Mouse (Mus musculus) heart, embryonic 13.5 days (tissue): ENCODE data around the gene Acaca. TPM values are rescaled to one million over a fixed set of nuclear protein-coding genes. Genes with fewer than 3 reads are reported as not detected.
A peak's percentile ranks its signal among the peaks of the same experiment; 100 is the strongest.

Source experiments
- ATAC-seq: fragments of 200-750 bp; cut with Nextera tagmentation; 2 replicates; pipeline ENCODE4 v1.8.0; 2017; ENCODE audit warnings: moderate TSS enrichment; ENCODE audit not compliant: insufficient number of reproducible peaks, low FRiP score, low TSS enrichment; ENCODE audit errors: extremely low read depth
- H3K27ac ChIP-seq: fragments of 300-500 bp; sonication (generic); replicated peaks from 2 replicates; pipeline ENCODE4 v1.5.1; 2015; ENCODE audit warnings: moderate library complexity, mild to moderate bottlenecking, inconsistent platforms
- H3K27me3 ChIP-seq: fragments of 300-500 bp; sonication (generic); replicated peaks from 2 replicates; pipeline ENCODE4 v1.6.1; 2015; ENCODE audit warnings: mild to moderate bottlenecking, inconsistent platforms
- H3K36me3 ChIP-seq: fragments of 300-500 bp; sonication (generic); 2 replicates; pipeline ENCODE4 v1.6.1; 2015; ENCODE audit warnings: mild to moderate bottlenecking, inconsistent platforms
- H3K4me1 ChIP-seq: fragments of 300-500 bp; sonication (generic); 2 replicates; pipeline ENCODE4 v1.6.1; 2015; ENCODE audit warnings: inconsistent platforms
- H3K4me2 ChIP-seq: fragments of 300-500 bp; sonication (generic); 2 replicates; pipeline ENCODE4 v1.6.1; 2015; ENCODE audit warnings: inconsistent platforms, mild to moderate bottlenecking, moderate library complexity
- H3K4me3 ChIP-seq: fragments of 300-500 bp; sonication (generic); 2 replicates; pipeline ENCODE4 v1.5.1; 2015; ENCODE audit warnings: moderate library complexity, mild to moderate bottlenecking, inconsistent platforms
- H3K9ac ChIP-seq: fragments of 300-500 bp; sonication (generic); 2 replicates; pipeline ENCODE4 v1.6.1; 2015; ENCODE audit warnings: inconsistent platforms, mild to moderate bottlenecking, moderate library complexity
- H3K9me3 ChIP-seq: fragments of 300-500 bp; sonication (generic); 2 replicates; pipeline ENCODE4 v1.6.1; 2016; ENCODE audit warnings: inconsistent platforms
- WGBS: fragments of 180-500 bp; shearing (Covaris S2); methylation state at CpG from one replicate; pipeline ENCODE4 v1.1.7; 2015; ENCODE audit warnings: mixed read lengths; 5-methylcytosine and 5-hydroxymethylcytosine counted together
- polyA plus RNA-seq: library from polyadenylated mRNA; unstranded; fragments of >200 nt; fragmentation: Nextera tagmentation; extraction: Ambion mirVana; gene quantifications from 2 replicates; pipeline ENCODE4 v1.2.1, GENCODE M21; 2015

Gene Acaca
- polyA plus RNA-seq = 6.6 and 6.7 TPM in 2 replicates

DNA sequence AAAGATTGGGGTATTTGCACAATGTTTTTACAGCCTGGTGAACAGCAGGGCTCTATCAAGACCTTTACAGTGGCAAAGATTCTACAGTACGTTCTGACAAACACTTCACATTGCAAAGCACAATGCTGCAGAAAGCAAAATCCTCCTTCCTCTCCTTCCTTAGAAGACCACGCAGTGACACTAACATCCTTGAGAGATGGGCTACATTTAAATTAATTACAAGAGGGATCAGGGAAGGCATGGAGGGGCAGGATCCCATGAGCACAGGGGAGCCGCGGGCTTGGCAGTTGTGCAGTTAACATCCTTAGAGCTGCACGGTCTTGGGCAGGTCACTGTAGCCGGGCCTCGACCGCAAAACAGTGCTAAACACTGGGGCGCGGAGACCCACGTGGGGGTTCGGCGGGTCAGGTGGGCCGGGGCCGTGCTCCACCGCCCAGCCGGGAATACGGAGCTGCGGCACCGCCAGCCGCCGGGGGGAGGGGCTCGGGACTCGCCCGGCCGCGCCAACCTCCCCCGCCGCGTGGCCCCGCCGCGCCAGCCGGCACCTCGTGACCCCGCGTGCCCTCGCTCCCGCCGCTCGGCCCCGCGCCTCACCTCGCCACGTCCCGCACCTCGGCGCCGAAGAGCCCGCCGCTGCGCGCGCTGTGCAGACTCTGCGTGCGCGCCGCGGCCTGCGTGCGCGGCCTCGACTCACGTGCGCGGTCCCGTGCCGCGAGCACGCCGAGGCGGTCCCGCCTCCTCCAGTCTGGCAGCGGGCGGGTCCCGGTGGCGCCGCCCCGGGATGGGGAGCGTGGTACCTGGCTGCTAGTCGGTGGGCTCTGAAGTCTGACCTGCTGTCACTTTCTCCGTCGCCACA, at the start of gene Acaca, which contains the start of gene Tada2a:
TSS of gene Acaca (plus strand) at position 730 of the 856 bp plus-strand sequence.
TSS of gene Tada2a (minus strand) at position 658 of the 856 bp plus-strand sequence.
- H3K4me2 ChIP-seq = peak within 1 kb of the TSS; percentile 89
- peaks cover 29% of the 10 kb centered on the region for H3K36me3 ChIP-seq
- H3K4me3 ChIP-seq = peak within 1 kb of the TSS; percentile 82
- H3K4me1 ChIP-seq = peaks cover 13% of the 10 kb centered on the region
- no peaks in the 10 kb centered on the region for H3K27me3 ChIP-seq
- under 1% methylated on average over 79 of the region's 83 CpGs for WGBS
- peak; percentile 80 for ATAC-seq
- peak within 1 kb of the TSS; percentile 55 for H3K27ac ChIP-seq
- H3K9me3 ChIP-seq = no peaks in the 10 kb centered on the region
- H3K9ac ChIP-seq = peak within 1 kb of the TSS; percentile 87

DNA sequence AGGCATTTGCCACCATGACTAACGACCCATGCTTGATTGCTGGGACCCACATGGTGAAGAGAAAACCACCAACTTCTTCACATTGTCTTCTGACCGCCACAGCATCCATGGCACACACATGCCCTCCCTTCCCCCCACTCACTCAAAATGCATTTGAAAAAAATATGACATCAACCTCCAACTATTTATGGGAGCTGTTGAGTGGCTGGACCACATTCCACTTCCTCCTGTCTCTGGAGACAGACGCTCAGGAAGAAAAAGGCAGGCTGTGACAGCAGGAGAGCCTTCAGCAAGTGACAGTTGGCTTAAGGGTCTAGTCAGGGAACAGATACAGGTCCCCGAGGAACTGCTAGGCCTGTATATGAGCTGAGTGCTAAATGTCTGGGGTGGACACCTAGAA, 49.6 kb upstream of the Acaca start:
- Histone ChIP-seq H3K4me2 (peak overlapping the region; percentile 6; the same call in 1 of the 2 replicates), H3K4me1 (peaks cover 23% of the 10 kb centered on the region), H3K27me3 (no peaks in the 10 kb centered on the region), H3K4me3 (no peak overlapping the region), H3K9me3 (no peaks in the 10 kb centered on the region), H3K36me3 (peaks cover 42% of the 10 kb centered on the region), H3K9ac (no peak overlapping the region), H3K27ac (peak overlapping the region; percentile 55)
- no peak for ATAC-seq
- 49% methylated on average over 4 of the region's 4 CpGs for WGBS

DNA sequence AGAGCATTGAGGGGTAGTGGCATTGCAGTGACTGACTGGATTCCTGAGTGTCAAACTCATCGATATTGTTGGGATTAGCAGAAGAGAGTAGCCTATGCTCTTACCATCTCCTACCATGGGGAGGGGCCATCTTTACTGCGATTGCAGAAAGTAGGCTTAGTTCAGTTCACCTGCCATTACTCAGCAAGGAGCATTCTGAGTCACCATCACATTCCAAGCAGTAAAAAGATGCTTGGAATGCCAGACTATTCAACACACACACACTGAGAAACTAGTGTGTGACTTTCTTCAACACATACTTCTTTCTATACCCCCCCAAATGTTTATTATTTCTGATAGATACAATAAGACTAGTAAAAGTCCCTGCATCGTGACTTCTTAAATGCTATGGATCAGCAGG, 49.1 kb upstream of the Acaca start:
- H3K36me3 ChIP-seq = peaks cover 45% of the 10 kb centered on the region
- no peaks in the 10 kb centered on the region for H3K27me3 ChIP-seq
- no peak for ATAC-seq
- peak overlapping the region; percentile 55 for H3K27ac ChIP-seq
- no peaks in the 10 kb centered on the region for H3K9me3 ChIP-seq
- peaks cover 23% of the 10 kb centered on the region for H3K4me1 ChIP-seq
- no peak overlapping the region for H3K4me3 ChIP-seq
- peak overlapping the region; percentile 6; the same call in 1 of the 2 replicates for H3K4me2 ChIP-seq
- WGBS = 62% methylated on average over 3 of the region's 3 CpGs
- no peak overlapping the region for H3K9ac ChIP-seq

DNA sequence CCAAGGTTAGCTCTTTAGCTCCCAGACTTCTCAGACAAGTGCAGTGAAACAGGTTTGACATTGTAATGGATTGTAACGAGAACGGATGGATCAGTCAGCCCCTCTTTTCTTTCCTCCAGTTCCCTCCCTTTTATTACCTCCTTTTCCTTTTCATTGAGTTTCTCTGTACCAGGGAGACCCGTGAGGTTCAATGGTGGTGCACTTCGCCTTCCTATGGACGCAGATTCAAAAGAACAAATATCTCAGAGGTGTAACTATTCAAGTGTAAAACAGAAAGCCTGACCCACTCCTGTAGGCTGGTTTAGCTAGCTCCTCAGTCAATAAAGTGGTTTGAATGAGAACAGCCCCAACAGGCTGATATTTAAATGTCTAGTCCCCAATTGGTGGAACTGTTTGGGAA, 47.6 kb upstream of the Acaca start:
- H3K4me2 ChIP-seq = no peak overlapping the region
- no peak overlapping the region for H3K27ac ChIP-seq
- no peaks in the 10 kb centered on the region for H3K9me3 ChIP-seq
- no peak overlapping the region for H3K9ac ChIP-seq
- peaks cover 23% of the 10 kb centered on the region for H3K4me1 ChIP-seq
- no peak for ATAC-seq
- H3K36me3 ChIP-seq = peaks cover 58% of the 10 kb centered on the region
- H3K27me3 ChIP-seq = no peaks in the 10 kb centered on the region
- 95% methylated on average over 5 of the region's 5 CpGs for WGBS
- H3K4me3 ChIP-seq = no peak overlapping the region

DNA sequence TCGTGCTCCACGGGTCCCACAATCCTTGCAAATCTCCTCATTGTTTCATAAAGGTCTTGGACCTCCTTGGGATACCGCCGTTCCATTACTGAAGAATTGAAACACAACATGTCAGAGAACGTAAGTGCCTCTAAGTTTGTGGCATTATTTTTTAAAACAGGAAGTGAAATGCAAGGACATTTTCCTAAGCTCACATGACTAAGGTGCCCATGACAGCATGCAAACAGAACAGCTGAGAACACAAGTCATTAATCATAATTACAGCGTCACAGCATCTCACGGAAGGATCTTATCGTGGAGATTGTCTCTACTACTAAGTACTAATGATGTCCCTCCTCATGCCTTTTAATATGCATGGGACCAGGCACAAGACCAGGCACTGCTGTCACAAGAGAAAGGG, 38.9 kb upstream of the Acaca start:
- Histone ChIP-seq H3K36me3 (peaks cover 75% of the 10 kb centered on the region), H3K4me1 (peaks cover 3% of the 10 kb centered on the region; the same call in 1 of the 2 replicates), H3K4me2 (no peak overlapping the region), H3K27ac (no peak overlapping the region), H3K9ac (no peak overlapping the region), H3K4me3 (no peak overlapping the region), H3K27me3 (no peaks in the 10 kb centered on the region), H3K9me3 (no peaks in the 10 kb centered on the region)
- ATAC-seq = no peak
- WGBS = 91% methylated on average over 8 of the region's 8 CpGs

DNA sequence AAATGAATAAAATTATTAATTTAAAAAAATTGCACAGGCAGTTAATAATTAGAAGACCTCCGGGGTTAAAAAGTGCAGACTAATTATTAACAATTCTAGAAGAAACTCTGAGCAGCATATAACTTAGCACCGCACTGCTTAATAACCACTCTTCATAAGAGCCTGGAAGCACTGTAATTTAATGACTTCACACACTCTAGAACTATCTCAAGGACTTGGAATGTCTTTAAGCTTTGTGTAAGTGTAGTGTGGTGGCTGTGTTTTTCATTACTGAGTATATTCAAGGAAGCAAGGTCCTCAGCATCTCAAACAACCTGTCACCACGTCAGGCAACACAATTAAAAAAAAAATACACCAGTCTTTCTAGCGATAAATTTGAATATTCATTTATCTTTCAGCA, 34.4 kb upstream of the Acaca start:
- H3K27ac ChIP-seq = no peak overlapping the region
- H3K9ac ChIP-seq = no peak overlapping the region
- H3K27me3 ChIP-seq = no peaks in the 10 kb centered on the region
- H3K36me3 ChIP-seq = peaks cover 74% of the 10 kb centered on the region
- no peak for ATAC-seq
- WGBS = 84% methylated on average over 4 of the region's 4 CpGs
- H3K9me3 ChIP-seq = no peaks in the 10 kb centered on the region
- H3K4me2 ChIP-seq = no peak overlapping the region
- no peak overlapping the region for H3K4me3 ChIP-seq
- peaks cover 7% of the 10 kb centered on the region; the same call in 1 of the 2 replicates for H3K4me1 ChIP-seq

DNA sequence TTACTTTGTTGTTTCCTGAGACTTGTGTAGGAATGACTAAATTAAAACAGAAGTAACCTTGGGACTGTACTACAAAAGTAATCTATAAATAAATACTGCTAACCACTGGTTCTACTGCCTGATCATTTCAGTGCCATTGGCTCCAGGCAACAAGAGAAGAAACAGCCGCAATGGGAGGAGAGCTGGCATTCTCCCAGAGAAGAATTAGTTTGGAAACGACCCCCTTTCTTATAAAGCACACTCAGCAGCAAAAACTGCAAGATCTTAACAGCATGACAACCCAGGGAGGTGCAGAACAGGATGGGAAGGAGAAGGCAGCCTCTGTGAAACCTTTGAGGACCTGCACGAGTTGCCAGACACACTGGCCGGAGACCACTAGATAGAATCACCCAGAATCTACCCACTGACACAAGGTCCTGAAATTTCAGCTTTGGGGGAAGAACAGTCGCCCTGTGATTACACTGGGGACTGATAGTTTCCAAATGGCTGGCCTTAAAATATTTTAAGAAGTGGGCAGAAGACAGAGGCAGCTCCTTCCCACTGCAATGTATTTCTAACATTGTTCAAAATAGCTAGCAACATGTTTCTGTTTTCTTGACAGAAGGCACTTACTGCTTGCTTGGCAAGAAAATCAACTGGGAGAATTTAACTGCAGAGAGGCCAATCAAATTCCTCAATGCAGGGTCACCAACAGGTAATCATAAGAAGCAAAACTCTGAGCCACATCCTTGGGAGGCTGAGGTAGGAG, 32.0 kb upstream of the Acaca start:
- Histone ChIP-seq H3K4me3 (no peak overlapping the region), H3K27ac (no peak overlapping the region), H3K36me3 (peaks cover 73% of the 10 kb centered on the region), H3K9me3 (no peaks in the 10 kb centered on the region), H3K9ac (no peak overlapping the region), H3K4me1 (peaks cover 19% of the 10 kb centered on the region), H3K27me3 (no peaks in the 10 kb centered on the region), H3K4me2 (no peak overlapping the region)
- 69% methylated on average over 5 of the region's 5 CpGs for WGBS
- no peak for ATAC-seq

DNA sequence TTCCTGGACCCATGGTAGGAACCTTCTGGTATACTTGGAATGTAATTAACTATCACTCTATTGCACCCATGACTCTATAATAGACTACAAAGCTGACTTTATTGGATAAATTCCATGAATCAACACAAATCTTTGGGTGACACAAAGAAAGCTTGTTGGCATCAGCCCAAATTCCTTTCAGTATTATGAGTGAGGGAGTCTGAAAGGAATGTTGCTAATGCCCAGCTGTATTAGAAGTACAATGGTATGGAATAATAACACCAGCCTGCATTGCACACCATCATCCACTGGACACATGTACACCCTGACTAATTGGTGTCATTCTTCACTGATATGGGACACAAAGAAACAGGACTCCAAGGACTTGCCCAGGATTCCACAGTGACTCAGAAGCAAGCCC, 28.3 kb upstream of the Acaca start:
- H3K27ac ChIP-seq = 0 out of 2 replicates have a peak overlapping the region, but pooled peaks have one; percentile 20
- H3K4me2 ChIP-seq = no peak overlapping the region
- H3K9ac ChIP-seq = no peak overlapping the region
- no peak overlapping the region for H3K4me3 ChIP-seq
- peaks cover 15% of the 10 kb centered on the region for H3K4me1 ChIP-seq
- no peaks in the 10 kb centered on the region for H3K27me3 ChIP-seq
- peaks cover 93% of the 10 kb centered on the region for H3K36me3 ChIP-seq
- no peaks in the 10 kb centered on the region for H3K9me3 ChIP-seq
- ATAC-seq = no peak

DNA sequence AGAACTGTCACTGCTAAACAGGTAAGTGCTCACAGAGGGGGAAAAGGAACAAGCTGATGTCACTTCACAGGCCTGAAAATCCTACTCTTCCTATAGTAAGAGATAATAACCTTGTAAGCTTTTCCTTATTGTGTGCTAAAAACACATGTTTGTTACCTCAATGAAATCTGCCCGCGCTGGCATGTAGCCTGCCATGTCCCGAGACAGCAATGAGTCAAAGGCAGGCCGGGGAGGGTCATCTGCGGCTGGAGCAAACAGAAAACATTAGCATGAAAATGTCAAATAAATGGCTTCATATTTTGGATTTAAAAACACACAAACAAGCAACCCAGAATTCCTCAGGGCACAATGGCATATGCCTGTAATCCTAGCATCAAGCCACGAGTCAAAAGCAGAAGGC, 25.4 kb upstream of the Acaca start:
- no peaks in the 10 kb centered on the region for H3K9me3 ChIP-seq
- no peak overlapping the region for H3K27ac ChIP-seq
- no peak overlapping the region for H3K4me3 ChIP-seq
- peaks cover 12% of the 10 kb centered on the region for H3K4me1 ChIP-seq
- no peak overlapping the region for H3K4me2 ChIP-seq
- peaks cover 96% of the 10 kb centered on the region for H3K36me3 ChIP-seq
- no peak overlapping the region for H3K9ac ChIP-seq
- no peaks in the 10 kb centered on the region for H3K27me3 ChIP-seq
- WGBS = 92% methylated on average over 6 of the region's 6 CpGs
- ATAC-seq = no peak

DNA sequence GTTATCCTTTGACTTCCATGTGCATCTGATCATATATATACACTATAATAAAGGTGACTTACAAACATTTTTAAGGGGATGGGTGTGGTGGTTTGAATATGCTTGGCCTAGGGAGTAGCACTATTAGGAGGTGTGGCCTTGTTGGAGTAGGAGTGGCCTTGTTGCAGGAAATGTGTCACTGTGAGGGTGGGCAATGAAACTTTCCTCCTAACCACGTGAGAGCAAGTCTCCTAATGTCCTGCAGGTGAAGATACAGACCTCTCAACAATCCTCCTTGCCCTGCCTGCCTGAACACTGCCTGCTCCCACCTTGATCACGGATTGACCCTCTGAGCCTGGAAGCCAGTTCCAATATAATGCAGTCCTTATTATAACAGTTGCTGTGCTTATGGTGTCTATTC, 22.3 kb upstream of the Acaca start:
- 65% methylated on average over 2 of the region's 2 CpGs for WGBS
- Histone ChIP-seq H3K4me3 (no peak overlapping the region), H3K9me3 (no peaks in the 10 kb centered on the region), H3K27ac (no peak overlapping the region), H3K4me2 (no peak overlapping the region), H3K9ac (no peak overlapping the region), H3K36me3 (peaks cover 97% of the 10 kb centered on the region), H3K27me3 (no peaks in the 10 kb centered on the region), H3K4me1 (peaks cover 2% of the 10 kb centered on the region; the same call in 1 of the 2 replicates)
- no peak for ATAC-seq

DNA sequence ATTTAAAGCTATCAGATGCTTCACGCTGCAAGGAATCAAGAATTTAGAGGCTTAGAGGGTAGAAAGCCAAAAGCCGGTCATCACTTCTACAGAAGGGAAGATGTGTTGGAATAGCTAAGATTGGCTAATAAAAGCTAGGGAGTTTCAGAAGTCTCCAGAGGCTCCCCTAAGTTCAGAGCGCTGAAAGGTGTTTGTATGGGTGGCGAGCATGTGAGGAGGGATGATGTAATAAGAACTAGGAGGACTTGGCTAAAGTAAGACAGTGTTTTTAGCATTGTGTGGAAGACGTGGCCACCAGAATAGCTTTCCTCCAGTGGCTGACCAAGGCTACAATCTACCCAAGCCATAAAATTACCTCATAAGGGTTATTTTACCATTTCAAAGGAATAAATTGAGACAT, 15.8 kb upstream of the Acaca start:
- H3K9me3 ChIP-seq = no peaks in the 10 kb centered on the region
- H3K9ac ChIP-seq = no peak overlapping the region
- H3K4me1 ChIP-seq = peaks cover 20% of the 10 kb centered on the region
- no peak overlapping the region for H3K4me2 ChIP-seq
- no peak overlapping the region for H3K4me3 ChIP-seq
- H3K27ac ChIP-seq = no peak overlapping the region
- H3K27me3 ChIP-seq = no peaks in the 10 kb centered on the region
- H3K36me3 ChIP-seq = peaks cover 78% of the 10 kb centered on the region
- no peak for ATAC-seq
- WGBS = 81% methylated on average over 5 of the region's 5 CpGs
